Mouse (Mus musculus) megakaryocyte, embryonic 14.5 days (primary cell): ENCODE measurements around the gene Osbpl2. TPM values are rescaled to one million over a fixed set of nuclear protein-coding genes. Genes with fewer than 3 reads are reported as not detected.

ENCODE experiments used
- H3K27me3 ChIP-seq: replicated peaks from 2 replicates; pipeline ENCODE3; 2012; ENCODE audit warnings: inconsistent platforms
- H3K36me3 ChIP-seq: replicated peaks from 2 replicates; pipeline ENCODE3; 2012; ENCODE audit warnings: low read length, inconsistent platforms, mixed read lengths
- H3K4me1 ChIP-seq: 2 replicates; pipeline ENCODE4 v1.6.1; 2012; ENCODE audit warnings: inconsistent platforms
- H3K4me3 ChIP-seq: replicated peaks from 2 replicates; pipeline ENCODE3; 2012; ENCODE audit warnings: moderate library complexity, mild to moderate bottlenecking, inconsistent platforms
- H3K9me3 ChIP-seq: 2 replicates; pipeline ENCODE4 v1.6.1; 2012; ENCODE audit warnings: inconsistent platforms
- FLI1 ChIP-seq: IDR thresholded peaks from 2 replicates; pipeline ENCODE4 v1.6.1; 2012; ENCODE audit warnings: low read length, inconsistent platforms, mixed read lengths
- GATA1 ChIP-seq: IDR thresholded peaks from 3 replicates; pipeline ENCODE4 v1.6.1; 2012; ENCODE audit warnings: mixed read lengths, low read length, inconsistent platforms, borderline replicate concordance
- polyA plus RNA-seq: library from polyadenylated mRNA; stranded (reverse); fragments of >175 nt; gene quantifications from 2 replicates; pipeline ENCODE4 v1.2.3, GENCODE M21; 2012; ENCODE audit warnings: low replicate concordance; ENCODE audit not compliant: insufficient read depth

Osbpl2 gene
- polyA plus RNA-seq, 1 experiment, result 18.4 TPM

DNA sequence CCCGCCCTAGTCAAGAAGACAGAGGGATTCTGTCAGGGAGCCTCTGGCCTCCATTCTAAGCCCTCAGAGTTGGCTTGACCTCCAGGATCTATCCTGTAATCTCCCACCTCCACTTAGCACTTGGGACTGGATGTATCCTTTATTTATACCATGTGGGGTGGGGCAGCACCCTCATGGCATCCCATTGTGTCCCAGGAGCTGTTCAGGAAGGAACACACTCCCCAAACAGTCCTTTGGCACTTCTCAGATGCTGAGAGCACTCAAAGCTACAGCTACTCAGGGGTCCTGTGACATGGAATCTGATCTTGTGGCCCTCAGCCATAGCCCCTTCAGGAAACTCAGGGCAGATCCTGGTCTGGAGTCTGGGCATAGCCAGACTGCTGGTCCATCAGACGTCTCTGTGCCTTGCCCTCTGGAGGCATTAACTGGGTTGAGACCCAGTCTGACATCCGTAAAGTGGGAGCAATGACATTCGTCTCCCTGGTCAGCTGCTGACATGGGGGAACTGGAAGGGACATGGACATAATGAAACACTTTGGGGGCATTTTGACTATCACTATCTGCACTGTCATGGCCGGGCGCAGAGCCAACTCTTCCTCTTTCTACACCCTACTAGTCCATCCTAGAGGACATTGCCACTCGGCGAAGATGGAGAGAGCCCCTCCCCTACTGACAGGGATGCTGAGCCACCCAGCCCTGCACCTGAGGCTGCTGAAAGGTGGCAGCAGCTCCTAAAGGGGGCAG lies 2.2 kb upstream of the Osbpl2 start:
- Histone ChIP-seq H3K36me3 (peaks cover 2% of the 10 kb centered on the region), H3K4me3 (peak overlapping the region; percentile 62), H3K27me3 (peaks cover 24% of the 10 kb centered on the region), H3K9me3 (no peaks in the 10 kb centered on the region), H3K4me1 (peaks cover 85% of the 10 kb centered on the region)
- TF ChIP-seq FLI1 (no peak), GATA1 (no peak)

DNA sequence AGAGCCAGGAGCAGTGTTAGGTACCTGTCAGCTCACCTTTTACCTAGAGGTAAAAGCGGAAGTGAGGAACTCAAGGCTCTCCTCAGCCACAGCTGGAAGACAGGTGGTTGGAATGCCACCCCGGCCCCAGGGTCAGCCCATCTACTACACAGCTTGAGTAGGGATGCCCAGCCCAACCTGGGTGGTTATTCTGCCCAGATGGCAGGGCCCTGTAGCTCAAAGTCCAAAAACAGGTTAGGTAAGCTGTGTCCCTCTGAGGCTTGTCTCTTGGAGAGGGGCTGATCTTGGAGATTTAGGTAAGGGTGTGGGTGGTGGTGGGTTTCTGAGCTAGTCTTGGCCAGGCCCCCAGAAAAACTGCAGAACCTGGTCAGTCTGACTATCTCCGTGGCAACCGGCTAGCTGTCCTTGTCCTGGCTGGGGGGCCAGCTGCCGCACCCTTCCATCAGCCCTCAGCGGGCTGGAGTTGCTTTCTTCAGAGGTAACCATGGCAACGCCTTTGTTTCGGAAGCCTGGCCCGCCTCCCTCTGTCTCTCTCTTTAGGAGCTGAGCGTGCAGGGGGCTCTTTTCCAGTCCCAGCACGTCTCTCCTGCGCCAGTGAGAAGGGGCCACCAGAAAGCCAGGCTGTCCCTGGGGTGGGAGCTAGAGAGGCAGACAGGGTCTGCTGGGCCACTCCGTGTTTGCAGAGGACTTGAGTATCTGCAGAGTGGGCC lies 1.5 kb upstream of the Osbpl2 start:
- H3K4me3 ChIP-seq, result peak overlapping the region; percentile 95
- H3K36me3 ChIP-seq, result peaks cover 2% of the 10 kb centered on the region
- H3K9me3 ChIP-seq, result no peaks in the 10 kb centered on the region
- H3K4me1 ChIP-seq, result peaks cover 77% of the 10 kb centered on the region
- H3K27me3 ChIP-seq, result peaks cover 18% of the 10 kb centered on the region
- no peak for TF ChIP-seq GATA1
- no peak for TF ChIP-seq FLI1

GRCm38 (mm10) chr2:180119439-180120291 lies 559 bp downstream of the Osbpl2 start:
- Histone ChIP-seq H3K4me3 (peak overlapping the region; percentile 95), H3K27me3 (peaks cover 2% of the 10 kb centered on the region), H3K9me3 (peaks cover 6% of the 10 kb centered on the region), H3K4me1 (peaks cover 58% of the 10 kb centered on the region), H3K36me3 (peaks cover 18% of the 10 kb centered on the region)
- no peak for TF ChIP-seq FLI1
- TF ChIP-seq GATA1, result no peak

- Histone ChIP-seq H3K4me3 (peak overlapping the region; percentile 95), H3K36me3 (peaks cover 18% of the 10 kb centered on the region), H3K4me1 (peaks cover 58% of the 10 kb centered on the region)
These were observed 1.2 kb downstream of the Osbpl2 start for GRCm38 (mm10) chr2:180120292-180120761.

DNA sequence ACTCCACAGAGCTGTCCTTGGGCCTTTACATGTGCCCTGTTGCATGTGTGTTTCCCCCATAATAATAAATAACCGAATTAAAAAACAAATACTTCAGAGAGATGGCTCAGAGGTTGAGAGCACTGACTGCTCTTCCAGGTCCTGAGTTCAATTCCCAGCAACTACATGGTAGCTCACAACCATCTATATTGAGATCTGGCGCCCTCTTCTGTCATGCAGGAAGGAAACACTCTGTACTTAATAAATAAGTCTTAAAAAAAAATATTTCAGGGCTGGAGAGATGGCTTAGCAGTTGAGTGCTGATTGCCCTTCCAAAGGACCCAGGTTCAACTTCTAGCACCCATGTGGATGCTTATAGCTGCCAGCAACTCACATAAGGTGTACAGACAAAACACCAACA lies 5.1 kb downstream of the Osbpl2 start:
- H3K4me1 ChIP-seq, result peaks cover 56% of the 10 kb centered on the region
- TF ChIP-seq FLI1 (no peak), GATA1 (no peak)
- H3K4me3 ChIP-seq, result no peak overlapping the region
- peaks cover 6% of the 10 kb centered on the region for H3K9me3 ChIP-seq
- no peaks in the 10 kb centered on the region for H3K27me3 ChIP-seq
- peaks cover 18% of the 10 kb centered on the region for H3K36me3 ChIP-seq

More at GRCm38 (mm10) chr2:180120292-180120761, 1.2 kb downstream of the Osbpl2 start:
- Histone ChIP-seq H3K27me3 (peaks cover 2% of the 10 kb centered on the region), H3K9me3 (peaks cover 6% of the 10 kb centered on the region)
- TF ChIP-seq FLI1 (no peak), GATA1 (no peak)

GRCm38 (mm10) chr2:180126195-180126594 lies 7.1 kb downstream of the Osbpl2 start:
- peaks cover 44% of the 10 kb centered on the region for H3K4me1 ChIP-seq
- H3K27me3 ChIP-seq, result no peaks in the 10 kb centered on the region
- H3K36me3 ChIP-seq, result peaks cover 18% of the 10 kb centered on the region
- TF ChIP-seq GATA1 (no peak), FLI1 (no peak)
- H3K9me3 ChIP-seq, result peaks cover 6% of the 10 kb centered on the region
- H3K4me3 ChIP-seq, result peak overlapping the region; percentile 57

GRCm38 (mm10) chr2:180127675-180128074 lies 8.6 kb downstream of the Osbpl2 start:
- Histone ChIP-seq H3K4me3 (peak overlapping the region; percentile 20), H3K4me1 (peaks cover 47% of the 10 kb centered on the region), H3K36me3 (peaks cover 18% of the 10 kb centered on the region), H3K27me3 (no peaks in the 10 kb centered on the region), H3K9me3 (peaks cover 6% of the 10 kb centered on the region)
- TF ChIP-seq GATA1 (no peak), FLI1 (no peak)

GRCm38 (mm10) chr2:180133231-180133630 lies 14.1 kb downstream of the Osbpl2 start:
- no peaks in the 10 kb centered on the region for H3K9me3 ChIP-seq
- H3K4me3 ChIP-seq, result no peak overlapping the region
- peaks cover 45% of the 10 kb centered on the region for H3K4me1 ChIP-seq
- peaks cover 18% of the 10 kb centered on the region for H3K36me3 ChIP-seq
- TF ChIP-seq FLI1, result no peak
- TF ChIP-seq GATA1, result no peak
- H3K27me3 ChIP-seq, result no peaks in the 10 kb centered on the region

DNA sequence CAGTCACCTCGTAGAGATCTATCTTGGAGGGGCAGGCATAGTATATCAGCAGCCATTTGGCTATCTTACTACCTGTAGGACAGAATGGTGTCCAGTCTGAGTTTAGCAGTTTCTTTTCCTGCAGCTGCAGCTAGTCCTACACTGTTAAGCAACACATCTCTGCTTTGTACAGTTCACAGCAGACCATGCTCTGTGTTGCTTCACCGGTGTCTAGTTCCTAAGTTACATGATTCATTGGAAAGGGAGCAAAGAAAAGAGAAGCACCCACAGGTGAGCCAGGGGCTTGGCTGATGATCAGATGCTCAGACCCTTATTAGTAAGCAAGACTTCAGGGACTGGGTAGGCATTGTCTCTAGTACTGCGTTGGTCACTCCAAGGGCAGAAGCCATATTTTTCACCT lies 14.8 kb downstream of the Osbpl2 start:
- H3K4me1 ChIP-seq, result peaks cover 42% of the 10 kb centered on the region
- TF ChIP-seq FLI1, result no peak
- TF ChIP-seq GATA1, result no peak
- H3K36me3 ChIP-seq, result peaks cover 24% of the 10 kb centered on the region
- no peak overlapping the region for H3K4me3 ChIP-seq
- H3K9me3 ChIP-seq, result no peaks in the 10 kb centered on the region
- no peaks in the 10 kb centered on the region for H3K27me3 ChIP-seq

DNA sequence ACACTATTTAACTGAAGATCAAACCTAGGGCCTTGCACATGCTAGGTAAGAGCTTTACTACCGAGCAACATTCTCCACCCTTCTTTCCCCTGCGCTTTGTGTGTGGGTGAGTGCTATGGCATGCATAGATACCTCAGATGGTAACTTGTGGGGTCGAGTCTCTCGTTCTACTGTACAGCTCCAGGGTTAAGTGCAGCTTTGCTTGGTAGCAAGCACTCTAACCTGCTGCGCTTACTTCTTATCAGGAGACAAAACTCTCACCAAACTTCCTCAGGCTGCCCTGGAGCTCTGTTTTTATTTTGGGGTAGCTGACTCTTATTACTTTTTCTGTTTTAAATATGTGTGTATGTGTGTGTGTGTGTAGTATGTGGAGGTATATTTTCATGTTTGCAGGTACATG lies 16.3 kb downstream of the Osbpl2 start:
- no peak overlapping the region for H3K4me3 ChIP-seq
- no peaks in the 10 kb centered on the region for H3K27me3 ChIP-seq
- peaks cover 37% of the 10 kb centered on the region for H3K4me1 ChIP-seq
- H3K36me3 ChIP-seq, result peaks cover 39% of the 10 kb centered on the region
- H3K9me3 ChIP-seq, result no peaks in the 10 kb centered on the region
- no peak for TF ChIP-seq FLI1
- TF ChIP-seq GATA1, result no peak
